Mouse (Mus musculus) embryonic fibroblast, embryonic 13.5 days (primary cell): ENCODE measurements at regions not wholly inside any gene's neighbourhood (a gene's known extent, or its start where the extent isn't known, plus 50 kb on each side); places are given as distances from the start of the nearest gene placed in this dataset.

Experiments used
- CTCF ChIP-seq: IDR thresholded peaks from 2 replicates; pipeline ENCODE4 v1.5.1; 2011; ENCODE audit warnings: mild to moderate bottlenecking, control low read depth, low read length, moderate library complexity, borderline replicate concordance; ENCODE audit not compliant: insufficient read depth
- POLR2A ChIP-seq: IDR thresholded peaks from 2 replicates; pipeline ENCODE4 v1.6.1; 2011; ENCODE audit warnings: low read depth, mild to moderate bottlenecking, control low read depth, low read length, moderate library complexity

DNA sequence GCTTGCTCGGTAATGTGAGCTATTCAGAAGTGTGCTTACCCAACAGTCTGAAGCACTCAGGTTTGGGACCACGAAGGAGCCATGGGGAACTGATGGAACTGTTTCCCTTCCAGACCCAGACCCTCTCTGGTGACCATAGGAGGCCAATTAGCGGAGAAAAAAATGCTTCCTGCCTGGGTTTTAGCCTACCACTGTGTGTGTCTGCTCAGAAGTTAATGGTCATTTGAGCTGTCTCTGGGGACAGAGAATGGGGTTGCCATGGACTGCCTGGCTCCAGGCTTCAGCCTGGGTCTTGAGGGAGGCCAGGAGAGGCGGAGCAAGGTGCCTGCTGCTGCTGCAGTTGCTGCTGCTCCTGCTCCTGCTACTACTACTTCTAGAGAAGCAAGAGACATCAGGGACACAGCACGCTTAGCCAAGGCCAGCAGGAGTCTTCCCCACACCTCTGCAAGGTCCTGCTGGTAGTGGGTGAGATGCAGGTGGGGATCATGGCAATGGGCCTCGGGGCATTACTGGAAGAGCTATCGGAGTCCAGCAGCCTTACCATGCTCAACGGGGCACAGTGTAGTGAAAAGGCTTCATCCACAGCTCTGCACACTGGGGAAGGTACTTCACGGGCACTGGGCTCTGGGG is 141.2 kb upstream of the Pja1 start:
- no peak for TF ChIP-seq POLR2A
- no peak for TF ChIP-seq CTCF
